ENCODE assay signal across 9 mouse cellular contexts in the genomic region with DNA sequence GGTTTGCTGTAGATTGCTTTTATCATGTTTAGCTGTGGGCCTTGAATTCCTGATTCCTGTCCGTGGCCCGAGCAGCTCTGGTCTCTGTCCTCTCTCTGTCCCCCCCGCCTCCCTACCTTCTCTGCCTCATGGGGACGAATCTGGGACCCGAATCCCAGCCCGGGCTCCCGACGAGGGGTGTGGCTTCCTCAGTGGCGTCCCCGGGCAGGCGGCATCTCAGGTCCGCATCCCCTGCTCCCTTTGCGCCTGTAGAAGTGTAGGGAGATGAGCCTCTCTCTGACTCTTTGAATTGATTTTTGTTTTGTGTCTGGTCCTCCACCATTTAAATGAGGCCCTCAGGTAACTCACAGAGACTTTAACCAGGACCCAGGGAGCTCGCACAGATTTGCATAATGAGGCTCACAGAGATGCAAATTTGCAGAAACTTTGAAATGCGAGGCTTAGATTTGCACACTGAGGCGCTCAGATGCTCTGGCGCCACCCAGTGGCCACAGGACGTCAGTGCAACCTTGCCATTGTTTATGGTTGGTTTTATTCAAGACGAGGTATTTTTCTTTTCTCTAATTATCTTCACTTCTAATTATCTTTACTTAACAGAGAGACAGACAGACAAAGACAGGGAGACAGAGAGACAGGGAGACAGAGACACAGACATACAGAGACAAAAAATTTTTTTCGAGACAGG. TPM values are rescaled to one million over a fixed set of nuclear protein-coding genes. Genes with fewer than 3 reads are reported as not detected.
DNase-seq lines count a peak whose midpoint lies in the region; ATAC-seq lines count a peak whose summit lies in the region.
"Not testable (repeated sequence)": the region's sequence is repeated elsewhere in the genome, so short reads cannot be mapped to it uniquely, and the experiment has no call there.
"Had no signal": no experiment of that assay in that cellular context is flagged by ENCODE, and none has a peak within 500 bp of the region (broad histone marks: within the 10 kb centered on the region; RNA-seq: fewer than 3 reads in every experiment).

No protein-coding gene starts in this region.

- H3K4me2 ChIP-seq in embryonic facial prominence, embryonic 12.5 days (replicated peaks); intestine, embryonic 14.5 days (ENCODE audit: low read length); midbrain, embryonic 14.5 days (ENCODE audit: low read length): not testable (repeated sequence)

- not testable (repeated sequence) for H3K4me3 ChIP-seq in embryonic facial prominence, embryonic 12.5 days; intestine, embryonic 14.5 days (ENCODE audit: low read depth, low read length); midbrain, embryonic 14.5 days (replicated peaks; ENCODE audit: low read depth, low read length)

- ATAC-seq in embryonic facial prominence, embryonic 12.5 days (ENCODE audit: insufficient number of reproducible peaks, insufficient read depth, low FRiP score, low TSS enrichment) = peak; percentile 93; the same call in 1 of the 2 replicates
- ATAC-seq in granulocyte monocyte progenitor cell, adult 5-6 weeks (replicated peaks; ENCODE audit: poor library complexity, severe bottlenecking) = peak; percentile 47; the same call in 1 of the 2 replicates
- not testable (repeated sequence) for ATAC-seq in intestine, embryonic 14.5 days (replicated peaks; ENCODE audit: low FRiP score, low TSS enrichment, low read depth)
- peak; percentile 68 for ATAC-seq in midbrain, embryonic 14.5 days (ENCODE audit: low FRiP score, low TSS enrichment)

- not testable (repeated sequence) for H3K4me1 ChIP-seq in embryonic facial prominence, embryonic 12.5 days; intestine, embryonic 14.5 days (replicated peaks; ENCODE audit: control insufficient read depth, insufficient read depth, low read length); midbrain, embryonic 14.5 days (ENCODE audit: control insufficient read depth, insufficient read depth, low read length)

- DNase-seq in ZHBTc4 (ENCODE audit: low read depth, low spot score) (peak; percentile 99), liver (peak; percentile 26)
- DNase-seq in intestine, embryonic 14.5 days (ENCODE audit: low spot score) = peak; percentile 54
- DNase-seq in midbrain, embryonic 14.5 days = peak; percentile 44
- DNase-seq in right cerebral cortex, postnatal 4 days = peak; percentile 46
- peak; percentile 43 for DNase-seq in urinary bladder, postnatal 14 days (ENCODE audit: low spot score)

- H3K9ac ChIP-seq in embryonic facial prominence, embryonic 12.5 days; intestine, embryonic 14.5 days (ENCODE audit: low read length); midbrain, embryonic 14.5 days (replicated peaks; ENCODE audit: low read length): not testable (repeated sequence)

- H3K9me3 ChIP-seq in embryonic facial prominence, embryonic 12.5 days; intestine, embryonic 14.5 days (ENCODE audit: control insufficient read depth, low read length); midbrain, embryonic 14.5 days (ENCODE audit: control insufficient read depth, low read length): not testable (repeated sequence)

- H3K36me3 ChIP-seq in embryonic facial prominence, embryonic 12.5 days; midbrain, embryonic 14.5 days (ENCODE audit: control insufficient read depth, insufficient read depth, low read length): not testable (repeated sequence)
- H3K36me3 ChIP-seq in intestine, embryonic 14.5 days (ENCODE audit: control insufficient read depth, insufficient read depth, low read length) = peaks cover 14% of the 10 kb centered on the region

- not testable (repeated sequence) for H3K27ac ChIP-seq in embryonic facial prominence, embryonic 12.5 days; intestine, embryonic 14.5 days (ENCODE audit: low read depth); midbrain, embryonic 14.5 days (replicated peaks; ENCODE audit: low read depth, low read length)

- 60% methylated on average over 18 of the region's 20 CpGs for WGBS in embryonic facial prominence, embryonic 12.5 days
- 83% methylated on average over 12 of the region's 20 CpGs for WGBS in intestine, embryonic 14.5 days
- 57% methylated on average over 13 of the region's 20 CpGs for WGBS in midbrain, embryonic 14.5 days

- H3K27me3 ChIP-seq in embryonic facial prominence, embryonic 12.5 days; intestine, embryonic 14.5 days (replicated peaks; ENCODE audit: control insufficient read depth, insufficient read depth, low read length); midbrain, embryonic 14.5 days (ENCODE audit: control insufficient read depth, insufficient read depth, low read length): not testable (repeated sequence)

RNA-seq across cellular contexts. Expression of gene Gm21860, which starts 23.6 kb away (rescaled TPM):
- not detected in 2 replicates for polyA plus RNA-seq in embryonic facial prominence, embryonic 12.5 days (2016; fragmentation: Nextera tagmentation; extraction: Ambion mirVana)
- not detected in 2 replicates for total RNA-seq in granulocyte monocyte progenitor cell, adult 5-6 weeks (2014; fragmentation: Nextera tagmentation)
- not detected in 2 replicates for total RNA-seq in granulocyte monocyte progenitor cell, adult 5-6 weeks (2017)
- not detected in 2 replicates for polyA plus RNA-seq in intestine, embryonic 14.5 days (2014; fragmentation: Nextera tagmentation; extraction: Ambion mirVana)
- not detected in 2 replicates for polyA plus RNA-seq in midbrain, embryonic 14.5 days (2014; fragmentation: Nextera tagmentation; extraction: Ambion mirVana)
- total RNA-seq: left cerebral cortex, postnatal 14 days had no signal

RNA-seq across cellular contexts. Expression of gene Gm47283, which starts 53.5 kb away (rescaled TPM):
- polyA plus RNA-seq in embryonic facial prominence, embryonic 12.5 days (2016; fragmentation: Nextera tagmentation; extraction: Ambion mirVana) = not detected in 2 replicates
- total RNA-seq in granulocyte monocyte progenitor cell, adult 5-6 weeks (2014; fragmentation: Nextera tagmentation) = not detected in 2 replicates
- total RNA-seq in granulocyte monocyte progenitor cell, adult 5-6 weeks (2017) = not detected in 2 replicates
- polyA plus RNA-seq in intestine, embryonic 14.5 days (2014; fragmentation: Nextera tagmentation; extraction: Ambion mirVana) = not detected in 2 replicates
- not detected in 2 replicates for polyA plus RNA-seq in midbrain, embryonic 14.5 days (2014; fragmentation: Nextera tagmentation; extraction: Ambion mirVana)
- total RNA-seq: left cerebral cortex, postnatal 14 days had no signal

Comparison
In these comparisons a context has a peak if more than half of its experiments do, and no peak if none do; other contexts are left out.
1. DNase-seq: peak in every context shown above with its lines; median percentile 99 in ZHBTc4; 54 in intestine, embryonic 14.5 days; 46 in right cerebral cortex, postnatal 4 days; 44 in midbrain, embryonic 14.5 days; 43 in urinary bladder, postnatal 14 days; 26 in liver.